Mouse (Mus musculus) limb, embryonic 11.5 days (tissue): Measurements from ENCODE around the gene Acyp1. TPM values are rescaled to one million over a fixed set of nuclear protein-coding genes. Genes with fewer than 3 reads are reported as not detected.

Source experiments
- ATAC-seq: fragments of 200-750 bp; cut with Nextera tagmentation; 2 replicates; pipeline ENCODE4 v1.8.0; 2017; ENCODE audit warnings: low read depth; ENCODE audit not compliant: insufficient number of reproducible peaks, low FRiP score, low TSS enrichment
- DNase-seq: peaks from one replicate; pipeline ENCODE4 v3.0.0-alpha.2; 2015; ENCODE audit warnings: low spot score
- H3K27ac ChIP-seq: fragments of 300-500 bp; sonication (generic); replicated peaks from 2 replicates; pipeline ENCODE4 v1.5.1; 2014; ENCODE audit warnings: low read depth, mild to moderate bottlenecking, low read length
- H3K27me3 ChIP-seq: fragments of 300-500 bp; sonication (generic); 2 replicates; pipeline ENCODE4 v1.6.1; 2014; ENCODE audit warnings: mild to moderate bottlenecking, low read length, mixed read lengths; ENCODE audit not compliant: control insufficient read depth, insufficient read depth
- H3K36me3 ChIP-seq: fragments of 300-500 bp; sonication (generic); 2 replicates; pipeline ENCODE4 v1.6.1; 2014; ENCODE audit warnings: mild to moderate bottlenecking, low read length, moderate library complexity, mixed read lengths; ENCODE audit not compliant: control insufficient read depth, insufficient read depth
- H3K4me1 ChIP-seq: fragments of 300-500 bp; sonication (generic); 2 replicates; pipeline ENCODE4 v1.6.1; 2014; ENCODE audit warnings: low read length, mixed read lengths; ENCODE audit not compliant: control insufficient read depth, insufficient read depth
- H3K4me2 ChIP-seq: fragments of 300-500 bp; sonication (generic); 2 replicates; pipeline ENCODE4 v1.6.1; 2014; ENCODE audit warnings: low read depth, mild to moderate bottlenecking, moderate library complexity; ENCODE audit not compliant: severe bottlenecking
- H3K4me3 ChIP-seq: fragments of 300-500 bp; sonication (generic); 2 replicates; pipeline ENCODE4 v1.5.1; 2014; ENCODE audit warnings: low read depth, low read length
- H3K9ac ChIP-seq: fragments of 300-500 bp; sonication (generic); 2 replicates; pipeline ENCODE4 v1.6.1; 2014; ENCODE audit warnings: mild to moderate bottlenecking, low read length
- H3K9me3 ChIP-seq: fragments of 300-500 bp; sonication (generic); 2 replicates; pipeline ENCODE4 v1.6.1; 2016; ENCODE audit warnings: low read length; ENCODE audit not compliant: control insufficient read depth
- WGBS: fragments of 180-500 bp; shearing (Covaris S2); extraction: QIAGEN DNeasy Blood & Tissue Kit; methylation state at CpG from one replicate; pipeline ENCODE4 v1.1.7; 2014; 5-methylcytosine and 5-hydroxymethylcytosine counted together
- microRNA-seq: library from miRNA; unstranded; fragments of <30 nt; microRNA quantifications from one replicate; pipeline ENCODE4, GENCODE M21; 2016
- polyA plus RNA-seq: library from polyadenylated mRNA; unstranded; fragments of >200 nt; fragmentation: Nextera tagmentation; extraction: Ambion mirVana; gene quantifications from 2 replicates; pipeline ENCODE4 v1.2.1, GENCODE M21; 2014

Gene Acyp1
- polyA plus RNA-seq, 1 experiment from 2014 or later = 62.3 TPM

DNA sequence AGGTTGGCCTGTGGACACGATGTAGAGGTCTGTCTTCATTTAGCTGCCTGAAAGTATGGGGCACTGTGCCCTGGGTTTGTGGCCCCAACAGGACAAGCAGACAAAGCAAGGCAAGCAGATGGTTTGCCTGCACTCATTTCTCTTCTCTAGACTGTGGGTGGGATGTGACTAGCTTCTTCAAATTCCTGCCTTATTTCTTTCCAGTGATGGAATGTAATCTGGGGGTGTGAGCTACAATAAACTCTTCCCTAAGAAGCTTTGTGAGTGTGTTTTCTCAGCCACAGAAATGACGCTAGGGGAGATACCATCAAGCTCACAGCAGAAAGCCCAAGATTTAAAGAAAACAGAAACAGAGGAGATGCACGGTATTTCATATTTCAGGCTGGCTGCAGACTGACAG, 36.2 kb downstream of the Acyp1 start:
- no peak overlapping the region for H3K4me3 ChIP-seq
- no peaks in the 10 kb centered on the region for H3K27me3 ChIP-seq
- DNase-seq (no peak), ATAC-seq (no peak)
- no peak overlapping the region for H3K9ac ChIP-seq
- WGBS = 84% methylated on average over 3 of the region's 3 CpGs
- H3K9me3 ChIP-seq = no peaks in the 10 kb centered on the region
- no peaks in the 10 kb centered on the region for H3K36me3 ChIP-seq
- H3K27ac ChIP-seq = no peak overlapping the region
- H3K4me1 ChIP-seq = 0 out of 2 replicates have a peak, but pooled peaks cover under 1% of the 10 kb centered on the region
- H3K4me2 ChIP-seq = no peak overlapping the region

DNA sequence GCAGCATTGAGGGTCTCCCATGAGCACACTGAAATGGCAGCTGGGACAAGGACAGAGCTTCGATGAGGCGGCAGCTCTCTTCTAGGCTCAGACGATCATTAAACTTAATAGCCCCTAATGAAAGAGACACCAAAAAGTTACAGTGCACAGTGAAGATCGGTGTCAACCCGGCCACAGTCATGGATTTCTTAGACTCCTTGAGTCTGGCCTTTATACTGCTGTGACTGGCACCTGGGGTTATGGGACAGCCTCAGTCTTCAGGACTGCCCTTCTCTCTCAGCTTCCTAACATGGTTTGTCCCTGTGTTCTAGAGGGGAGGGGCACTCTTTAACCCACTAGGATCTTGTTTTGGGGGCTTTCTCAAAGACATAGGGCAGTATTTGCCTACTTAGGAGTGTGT, 50.7 kb downstream of the Acyp1 start:
- peaks cover 8% of the 10 kb centered on the region; the same call in 1 of the 2 replicates for H3K4me1 ChIP-seq
- no peak for DNase-seq
- no peaks in the 10 kb centered on the region for H3K36me3 ChIP-seq
- 45% methylated on average over 5 of the region's 5 CpGs for WGBS
- no peak for ATAC-seq
- H3K27me3 ChIP-seq = no peaks in the 10 kb centered on the region
- no peak overlapping the region for H3K27ac ChIP-seq
- no peak overlapping the region for H3K4me2 ChIP-seq
- no peaks in the 10 kb centered on the region for H3K9me3 ChIP-seq
- H3K4me3 ChIP-seq = no peak overlapping the region
- H3K9ac ChIP-seq = peak overlapping the region; percentile 17; the same call in 1 of the 2 replicates

DNA sequence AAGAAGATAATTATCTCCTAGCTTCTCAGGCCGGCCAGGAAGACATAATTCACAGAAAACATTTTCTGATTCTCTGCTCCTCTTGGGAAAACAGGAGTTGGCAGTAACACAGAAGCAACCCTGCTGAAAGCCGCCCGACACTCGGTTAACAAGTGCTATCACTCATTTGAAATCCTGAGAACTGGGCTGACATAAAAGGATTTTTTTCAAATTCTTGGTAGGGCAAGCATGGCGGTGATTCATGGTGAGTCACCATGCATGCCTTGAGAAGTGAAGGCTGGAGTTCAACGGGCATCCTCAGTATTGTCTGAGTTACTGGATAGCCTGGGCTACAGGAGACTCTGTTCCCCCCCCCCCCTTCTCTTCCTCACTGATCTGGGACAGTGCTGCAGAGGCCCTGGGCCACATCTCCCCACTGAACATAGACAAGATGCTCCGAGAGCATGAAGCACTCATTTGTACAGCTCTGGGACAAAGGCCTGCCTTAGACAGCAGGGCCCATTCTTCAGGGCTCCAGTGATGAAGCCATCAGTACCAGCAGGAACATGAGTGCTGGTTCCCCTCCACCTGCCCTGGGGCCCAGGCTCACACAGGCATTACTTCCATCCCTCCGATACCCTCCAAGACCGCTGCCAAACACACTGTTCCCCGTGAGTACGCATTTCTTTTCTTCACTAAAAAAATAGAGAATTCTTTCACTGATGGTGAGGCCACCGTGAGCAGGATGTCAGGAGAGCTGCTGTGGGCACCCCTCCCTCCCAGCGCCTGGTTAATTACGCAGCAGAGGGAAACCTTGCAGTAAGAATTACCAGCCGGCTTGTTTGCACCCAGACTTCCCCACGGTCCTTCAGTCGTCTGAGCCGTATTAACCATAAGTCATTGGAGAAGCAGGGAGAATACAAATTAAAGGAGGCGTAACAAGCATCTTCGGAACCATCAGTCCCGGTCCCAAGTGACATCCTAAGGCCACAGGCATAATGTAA, 54.6 kb downstream of the Acyp1 start:
- H3K9me3 ChIP-seq = no peaks in the 10 kb centered on the region
- no peak overlapping the region for H3K27ac ChIP-seq
- WGBS = 79% methylated on average over 21 of the region's 21 CpGs
- no peak overlapping the region for H3K4me2 ChIP-seq
- H3K36me3 ChIP-seq = no peaks in the 10 kb centered on the region
- DNase-seq = no peak
- no peaks in the 10 kb centered on the region for H3K27me3 ChIP-seq
- ATAC-seq = no peak
- H3K9ac ChIP-seq = no peak overlapping the region
- H3K4me1 ChIP-seq = peaks cover 10% of the 10 kb centered on the region; the same call in 1 of the 2 replicates
- H3K4me3 ChIP-seq = no peak overlapping the region

DNA sequence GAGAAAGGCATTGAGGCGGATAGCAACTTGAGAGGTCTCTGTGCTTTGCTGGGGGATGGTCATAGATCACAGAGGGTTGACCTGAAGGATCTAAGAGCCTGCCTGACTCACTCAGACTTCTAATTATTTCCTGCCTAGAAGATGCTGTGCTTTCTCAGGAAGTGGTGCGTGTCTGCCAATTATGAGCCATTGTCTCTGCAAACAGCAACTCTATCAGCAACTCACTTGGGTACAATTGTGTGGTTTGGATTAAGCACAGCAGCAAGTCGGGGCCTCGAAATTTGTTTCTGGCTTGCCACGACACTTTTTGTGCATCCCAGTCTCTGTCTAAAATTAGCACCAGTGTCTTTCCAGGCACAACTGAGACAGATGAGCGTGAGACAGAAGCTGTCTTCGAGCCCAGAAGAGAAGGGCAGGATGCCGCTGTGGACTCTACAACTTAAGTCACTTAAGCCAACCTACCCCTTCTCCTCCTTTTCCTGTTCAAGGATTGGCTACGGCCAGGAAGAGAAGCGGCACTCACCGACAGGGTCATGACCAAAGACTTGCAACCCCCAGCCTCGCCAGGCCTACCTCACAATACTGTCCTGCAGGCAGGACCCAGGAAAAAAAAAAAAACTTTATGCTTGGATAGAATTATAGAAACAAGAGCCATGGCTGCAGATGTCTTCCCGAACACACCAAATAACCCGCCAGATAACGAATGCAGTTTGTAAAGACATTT, 60.2 kb downstream of the Acyp1 start:
- peaks cover 8% of the 10 kb centered on the region; the same call in 1 of the 2 replicates for H3K36me3 ChIP-seq
- 69% methylated on average over 15 of the region's 15 CpGs for WGBS
- H3K9me3 ChIP-seq = no peaks in the 10 kb centered on the region
- no peak overlapping the region for H3K27ac ChIP-seq
- no peak overlapping the region for H3K4me3 ChIP-seq
- no peak for DNase-seq
- peaks cover 9% of the 10 kb centered on the region for H3K4me1 ChIP-seq
- H3K27me3 ChIP-seq = no peaks in the 10 kb centered on the region
- H3K4me2 ChIP-seq = no peak overlapping the region
- no peak for ATAC-seq
- no peak overlapping the region for H3K9ac ChIP-seq

DNA sequence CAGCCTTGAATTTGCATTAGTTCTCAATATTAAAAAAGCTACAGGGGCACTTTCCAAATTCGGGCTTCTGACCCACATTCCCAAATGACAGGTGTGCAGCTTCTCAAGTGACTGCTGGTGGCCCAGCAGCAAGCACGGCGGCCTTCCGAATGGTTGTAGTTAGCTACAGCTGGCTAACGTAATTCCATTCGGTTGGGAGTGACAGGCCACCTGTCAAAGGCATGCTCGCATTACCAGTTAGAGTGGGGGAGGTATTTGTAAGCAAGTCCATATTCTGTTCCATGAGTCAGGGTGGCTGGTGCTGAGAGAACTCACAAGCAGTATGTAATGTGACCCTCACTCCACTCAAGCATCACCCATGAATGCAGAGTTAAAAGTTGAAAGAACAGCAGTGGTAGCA, 61.0 kb downstream of the Acyp1 start:
- Histone ChIP-seq H3K4me1 (peaks cover 9% of the 10 kb centered on the region), H3K9ac (no peak overlapping the region), H3K4me3 (no peak overlapping the region), H3K4me2 (no peak overlapping the region), H3K27me3 (no peaks in the 10 kb centered on the region), H3K27ac (no peak overlapping the region), H3K9me3 (no peaks in the 10 kb centered on the region), H3K36me3 (peaks cover 9% of the 10 kb centered on the region; the same call in 1 of the 2 replicates)
- 36% methylated on average over 7 of the region's 7 CpGs for WGBS
- DNase-seq = peak; percentile 49
- ATAC-seq = peak; percentile 68; the same call in 1 of the 2 replicates

Small RNA genes within 50 kb of the gene (microRNA-seq; reads per million reads assigned to microRNA genes)
- gene Mir6938 = not detected

Other genes with a start within 250 kb of the Acyp1 start
- 2.6 and 3.3 TPM in 2 replicates for gene Prox2, start 177.7 kb downstream of the Acyp1 start, polyA plus RNA-seq
- 108 and 109 TPM in 2 replicates for gene Dlst, start 177.6 kb downstream of the Acyp1 start, polyA plus RNA-seq
- 0.51 and 0.61 TPM in 2 replicates for gene Rps6kl1, start 137.2 kb downstream of the Acyp1 start, polyA plus RNA-seq
- 13.4 and 13.5 TPM in 2 replicates for gene Pgf, start 110.6 kb downstream of the Acyp1 start, polyA plus RNA-seq
- 102 and 103 TPM in 2 replicates for gene Eif2b2, start 69.0 kb downstream of the Acyp1 start, polyA plus RNA-seq
- gene Mlh3, start 17.8 kb downstream of the Acyp1 start, polyA plus RNA-seq = 9.5 and 10.3 TPM in 2 replicates
- 0.67 and 0.85 TPM in 2 replicates for gene Zc2hc1c, start 153 bp upstream of the Acyp1 start, polyA plus RNA-seq
- 18.7 and 19.0 TPM in 2 replicates for gene Nek9, start 50.9 kb upstream of the Acyp1 start, polyA plus RNA-seq
- gene Tmed10, start 86.4 kb upstream of the Acyp1 start, polyA plus RNA-seq = 276 and 295 TPM in 2 replicates
- gene Fos, start 185.5 kb upstream of the Acyp1 start, polyA plus RNA-seq = 0.89 and 1.2 TPM in 2 replicates